Mouse (Mus musculus) thymus, adult 2 months (tissue): ENCODE data around the gene Gnas. TPM values are rescaled to one million over a fixed set of nuclear protein-coding genes. Genes with fewer than 3 reads are reported as not detected.

ENCODE experiments used
- DNase-seq: peaks from one replicate; pipeline ENCODE4 v3.0.0; 2021
- H3K27ac ChIP-seq: fragments of 200-500 bp; 2 replicates; pipeline ENCODE4 v1.5.1; 2012; ENCODE audit warnings: low read length, control low read depth; ENCODE audit not compliant: control insufficient read depth, insufficient read depth
- H3K27me3 ChIP-seq: fragments of 200-500 bp; 2 replicates; pipeline ENCODE4 v1.6.1; 2012; ENCODE audit warnings: mild to moderate bottlenecking, low read length, moderate library complexity, mixed read lengths; ENCODE audit not compliant: control insufficient read depth, insufficient read depth
- H3K36me3 ChIP-seq: fragments of 200-500 bp; 2 replicates; pipeline ENCODE4 v1.6.1; 2012; ENCODE audit warnings: mild to moderate bottlenecking, low read length, moderate library complexity; ENCODE audit not compliant: control insufficient read depth, insufficient read depth
- H3K4me1 ChIP-seq: fragments of 200-500 bp; replicated peaks from 2 replicates; pipeline ENCODE4 v1.6.1; 2012; ENCODE audit warnings: low read length; ENCODE audit not compliant: control insufficient read depth, insufficient read depth
- H3K4me3 ChIP-seq: fragments of 200-500 bp; 2 replicates; pipeline ENCODE4 v1.5.1; 2012; ENCODE audit warnings: mild to moderate bottlenecking, low read length, control low read depth, moderate library complexity; ENCODE audit not compliant: control insufficient read depth, insufficient read depth
- CTCF ChIP-seq: fragments of 200-500 bp; IDR thresholded peaks from 2 replicates; pipeline ENCODE4 v1.5.1; 2012; ENCODE audit warnings: mild to moderate bottlenecking, control low read depth, low read length, moderate library complexity, borderline replicate concordance; ENCODE audit not compliant: control insufficient read depth, poor library complexity, insufficient read depth; ENCODE audit errors: extremely low read depth
- POLR2A ChIP-seq: fragments of 200-500 bp; IDR thresholded peaks from 2 replicates; pipeline ENCODE4 v1.6.1; 2012; ENCODE audit warnings: mild to moderate bottlenecking, low read length, control low read depth, moderate library complexity; ENCODE audit not compliant: control insufficient read depth, poor library complexity, insufficient read depth; ENCODE audit errors: extremely low read depth
- WGBS: fragments of 180-500 bp; shearing (Covaris S2); methylation state at CpG from one replicate; pipeline ENCODE4 v1.1.7; 2018; 5-methylcytosine and 5-hydroxymethylcytosine counted together
- polyA plus RNA-seq: library from polyadenylated mRNA; depleted of rRNA; stranded (reverse); fragments of >200 nt; gene quantifications from 2 replicates; pipeline ENCODE4 v1.2.3, GENCODE M21; 2012

Gene Gnas
- polyA plus RNA-seq, 1 experiment = 681 TPM

DNA sequence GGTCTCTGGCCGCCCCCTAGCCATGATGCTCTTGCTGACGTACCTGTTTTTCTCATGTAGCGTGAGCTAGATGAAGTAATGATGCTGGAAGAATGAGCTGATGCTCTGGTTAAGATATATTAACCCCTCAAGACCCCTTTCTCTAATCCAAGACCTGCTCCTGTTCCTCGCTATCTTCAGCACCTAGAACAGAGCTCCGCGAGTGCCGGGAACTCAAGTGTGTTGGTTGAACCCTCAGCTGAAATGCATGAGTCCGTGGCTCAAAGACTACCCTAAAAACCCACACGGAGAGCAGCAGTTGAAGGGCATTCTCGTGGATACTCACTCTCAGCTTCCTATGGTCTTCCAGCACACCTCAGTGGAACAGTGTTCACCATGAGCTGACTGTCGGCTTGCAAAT lies 779 bp upstream of the Gnas start:
- Histone ChIP-seq H3K27me3 (no peaks in the 10 kb centered on the region; the same call in 1 of the 2 replicates), H3K36me3 (no peaks in the 10 kb centered on the region), H3K4me1 (no peaks in the 10 kb centered on the region), H3K4me3 (no peak overlapping the region), H3K27ac (no peak overlapping the region)
- TF ChIP-seq POLR2A = no peak
- TF ChIP-seq CTCF = no peak
- no peak for DNase-seq
- 57% methylated on average over 11 of the region's 11 CpGs for WGBS

- no peaks in the 10 kb centered on the region for H3K4me1 ChIP-seq
- TF ChIP-seq POLR2A = no peak
- TF ChIP-seq CTCF = no peak
- H3K27ac ChIP-seq = no peak overlapping the region
- WGBS = 52% methylated on average over 58 of the region's 58 CpGs
- no peak overlapping the region for H3K4me3 ChIP-seq
- no peaks in the 10 kb centered on the region for H3K36me3 ChIP-seq
- no peaks in the 10 kb centered on the region; the same call in 1 of the 2 replicates for H3K27me3 ChIP-seq
- DNase-seq = no peak
Measured at GRCm38 (mm10) chr2:174284807-174285457, 812 bp downstream of the Gnas start.

DNA sequence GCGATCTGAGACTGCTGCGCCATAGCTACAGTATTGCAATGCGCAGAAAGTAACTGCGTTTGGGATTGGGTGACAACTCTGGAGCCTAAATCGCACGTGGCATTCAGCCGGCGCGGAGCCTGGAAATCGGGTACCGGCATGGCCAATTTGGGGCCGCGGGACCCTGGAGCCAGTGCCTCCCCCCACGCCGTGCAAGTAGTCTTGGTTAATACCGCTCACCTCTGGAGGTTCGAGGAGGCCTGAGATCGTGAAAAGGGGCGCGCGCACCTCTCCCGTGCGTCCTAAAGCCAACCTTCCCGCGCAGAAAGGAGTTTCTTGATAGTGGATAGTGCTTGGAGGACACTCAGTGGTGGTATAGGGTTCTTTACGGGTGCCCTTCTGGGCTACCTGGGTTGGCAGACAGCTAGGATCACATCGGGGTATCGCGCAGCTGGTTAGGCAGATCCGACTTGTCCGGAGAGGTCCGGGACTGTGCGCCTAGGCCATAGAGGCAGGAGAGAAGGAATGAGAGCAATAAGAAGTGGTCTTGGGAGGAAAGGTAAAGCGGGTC lies 1.9 kb downstream of the Gnas start:
- no peak for TF ChIP-seq POLR2A
- TF ChIP-seq CTCF = no peak
- no peak overlapping the region for H3K27ac ChIP-seq
- no peak for DNase-seq
- H3K4me1 ChIP-seq = no peaks in the 10 kb centered on the region
- WGBS = 47% methylated on average over 34 of the region's 34 CpGs
- H3K4me3 ChIP-seq = no peak overlapping the region
- H3K36me3 ChIP-seq = no peaks in the 10 kb centered on the region
- no peaks in the 10 kb centered on the region; the same call in 1 of the 2 replicates for H3K27me3 ChIP-seq

GRCm38 (mm10) chr2:174287921-174288320 lies 3.8 kb downstream of the Gnas start:
- H3K4me3 ChIP-seq = no peak overlapping the region
- H3K27me3 ChIP-seq = no peaks in the 10 kb centered on the region; the same call in 1 of the 2 replicates
- DNase-seq = no peak
- TF ChIP-seq POLR2A (no peak), CTCF (no peak)
- H3K4me1 ChIP-seq = no peaks in the 10 kb centered on the region
- no peak overlapping the region for H3K27ac ChIP-seq
- H3K36me3 ChIP-seq = no peaks in the 10 kb centered on the region
- WGBS = 60% methylated on average over 7 of the region's 7 CpGs

DNA sequence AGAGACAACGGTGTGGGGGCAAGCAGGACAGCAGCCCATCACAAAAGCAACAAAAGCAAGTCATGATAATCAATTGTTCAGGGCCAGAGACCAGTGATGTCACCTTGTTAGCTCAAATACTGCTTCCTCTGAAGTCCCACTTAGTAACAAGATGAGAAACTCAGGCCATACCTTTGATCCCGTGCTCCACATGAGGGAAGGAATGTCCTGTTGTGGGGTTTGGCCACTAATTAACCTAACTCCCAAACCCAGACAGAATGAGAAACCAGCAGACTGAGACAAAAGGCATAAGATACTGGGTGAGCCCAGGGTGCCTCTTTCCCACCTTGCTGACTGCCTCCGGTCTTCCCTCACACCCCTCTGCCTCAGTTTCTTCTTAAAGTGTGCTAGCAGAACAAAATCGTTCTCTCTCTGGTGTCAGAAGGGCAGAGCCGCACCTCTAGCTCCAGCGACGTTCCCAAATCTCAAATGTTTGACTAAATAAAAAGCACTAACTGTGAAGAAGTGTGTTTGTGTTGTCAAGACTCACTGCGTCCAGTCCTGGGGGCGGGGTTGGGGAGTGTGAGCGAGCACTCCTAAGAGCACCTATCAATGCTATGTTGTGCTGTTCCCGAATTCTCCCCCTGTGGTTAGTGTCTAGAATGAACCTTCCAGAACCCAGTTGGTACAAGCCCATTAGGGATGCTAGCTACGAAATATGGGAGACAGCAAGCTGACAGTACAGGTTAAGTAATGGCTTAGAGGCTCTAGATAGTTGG lies 4.7 kb downstream of the Gnas start:
- no peak overlapping the region for H3K4me3 ChIP-seq
- WGBS = 64% methylated on average over 12 of the region's 12 CpGs
- DNase-seq = no peak
- no peaks in the 10 kb centered on the region for H3K4me1 ChIP-seq
- H3K36me3 ChIP-seq = no peaks in the 10 kb centered on the region
- H3K27ac ChIP-seq = no peak overlapping the region; the same call in 1 of the 2 replicates
- H3K27me3 ChIP-seq = no peaks in the 10 kb centered on the region; the same call in 1 of the 2 replicates
- no peak for TF ChIP-seq POLR2A
- no peak for TF ChIP-seq CTCF

GRCm38 (mm10) chr2:174291029-174291661 lies 7.0 kb downstream of the Gnas start:
- H3K36me3 ChIP-seq = no peaks in the 10 kb centered on the region

More at GRCm38 (mm10) chr2:174291029-174291661, 7.0 kb downstream of the Gnas start:
- Histone ChIP-seq H3K4me3 (no peak overlapping the region), H3K4me1 (peaks cover 2% of the 10 kb centered on the region; the same call in 1 of the 2 replicates), H3K27ac (no peak overlapping the region), H3K27me3 (no peaks in the 10 kb centered on the region; the same call in 1 of the 2 replicates)
- DNase-seq = no peak
- WGBS = 84% methylated on average over 8 of the region's 8 CpGs
- TF ChIP-seq POLR2A = no peak
- TF ChIP-seq CTCF = no peak
